Mouse (Mus musculus): ENCODE data around the gene Klhl36. TPM values are rescaled to one million over a fixed set of nuclear protein-coding genes. Genes with fewer than 3 reads are reported as not detected.

Gene Klhl36
- polyA plus RNA-seq, 1 experiment from 2014 or later = 11.4 TPM

DNA sequence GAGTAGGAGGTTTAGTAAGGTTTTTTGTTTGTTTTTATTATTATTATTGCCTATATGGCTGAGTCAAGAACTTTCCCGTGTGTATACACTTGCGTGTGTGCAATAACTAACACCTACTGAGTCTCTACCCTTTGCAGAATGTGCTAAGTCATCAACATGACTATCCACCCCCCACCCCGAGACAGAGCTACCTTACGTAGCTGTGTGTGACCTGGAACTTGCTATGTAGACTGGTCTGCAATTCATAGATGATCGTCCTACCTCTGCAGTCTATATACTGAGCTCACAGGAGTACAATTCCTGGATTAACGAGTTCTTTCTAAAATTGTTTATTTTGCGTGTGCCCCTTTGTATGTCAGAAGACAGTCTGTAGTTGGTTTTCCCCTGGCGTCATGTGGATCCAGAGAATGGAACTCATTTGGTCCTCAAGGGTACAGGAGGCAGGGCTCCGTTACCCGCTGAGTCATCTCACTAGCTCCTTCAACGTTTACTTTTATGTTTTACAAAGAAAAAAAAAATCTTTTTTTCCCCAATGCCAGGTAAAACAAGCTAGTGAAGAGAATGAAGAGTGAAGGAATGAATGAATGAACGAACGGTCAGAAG is 48.0 kb downstream of the Klhl36 start, which contains the start of gene Usp10:
Usp10 (plus strand) TSS at position 417 of the 603 bp plus-strand sequence.
- peak within 1 kb of the TSS; percentile 88 for H3K9ac ChIP-seq (ENCODE audit: low read length)
- no peak for ATAC-seq (replicated peaks; ENCODE audit: extremely low read depth, insufficient read depth, low FRiP score)
- peaks cover 36% of the 10 kb centered on the region for H3K4me1 ChIP-seq (ENCODE audit: control insufficient read depth, insufficient read depth, low read length)
- peak within 1 kb of the TSS; percentile 80 for H3K4me3 ChIP-seq (ENCODE audit: low read length)
- H3K36me3 ChIP-seq (ENCODE audit: control insufficient read depth, insufficient read depth) = no peaks in the 10 kb centered on the region
- WGBS = 32% methylated on average over 13 of the region's 13 CpGs
- H3K27ac ChIP-seq (ENCODE audit: low read length) = peak within 1 kb of the TSS; percentile 87
- peak within 1 kb of the TSS; percentile 82 for H3K4me2 ChIP-seq (ENCODE audit: low read depth, low read length)
- H3K27me3 ChIP-seq (ENCODE audit: control insufficient read depth, insufficient read depth, low read length) = no peaks in the 10 kb centered on the region
- H3K9me3 ChIP-seq (replicated peaks; ENCODE audit: control insufficient read depth, low read length) = no peaks in the 10 kb centered on the region

DNA sequence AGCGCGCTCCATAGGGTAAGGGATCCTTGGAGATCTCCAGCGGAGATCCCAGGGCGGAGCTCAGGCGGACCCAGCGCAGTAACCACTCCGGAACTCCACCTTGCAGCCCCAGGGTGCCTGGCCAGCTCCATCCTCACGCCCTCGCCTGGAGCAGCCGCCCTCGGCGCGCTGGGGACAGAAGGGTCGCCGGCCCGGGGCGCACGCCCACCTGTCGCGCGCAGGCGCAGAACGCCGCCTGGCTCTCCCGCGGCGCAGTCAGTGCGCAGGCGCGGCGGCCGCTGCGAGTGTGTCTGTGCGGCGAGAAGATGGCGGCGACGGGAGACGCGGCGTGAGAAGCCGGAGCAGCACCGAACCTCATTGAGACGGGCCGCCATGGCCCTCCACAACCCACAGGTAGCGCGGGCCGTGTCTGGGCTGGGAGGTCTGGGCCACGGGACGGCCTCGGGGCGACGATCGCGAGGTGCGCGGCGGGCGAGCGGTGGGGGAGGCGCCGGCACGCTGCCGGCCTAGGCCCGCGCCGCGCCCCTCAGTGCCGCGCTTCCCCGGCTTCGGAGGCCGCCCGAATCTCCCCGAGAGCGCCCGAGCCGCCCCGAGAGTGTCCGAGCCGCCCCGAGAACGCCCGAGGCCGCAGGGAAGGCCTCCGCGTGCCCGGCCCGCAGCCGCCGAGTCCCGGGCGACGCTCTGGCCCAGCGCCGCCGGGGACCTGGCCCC is 48.6 kb downstream of the Klhl36 start, which contains the start of gene Gm20388:
Gm20388 (plus strand) TSS at position 295 of the 711 bp plus-strand sequence.
- H3K4me3 ChIP-seq (ENCODE audit: low read length) = peak within 1 kb of the TSS; percentile 80
- peaks cover 37% of the 10 kb centered on the region for H3K4me1 ChIP-seq (ENCODE audit: control insufficient read depth, insufficient read depth, low read length)
- under 1% methylated on average over 90 of the region's 97 CpGs for WGBS
- H3K36me3 ChIP-seq (ENCODE audit: control insufficient read depth, insufficient read depth) = no peaks in the 10 kb centered on the region
- H3K4me2 ChIP-seq (ENCODE audit: low read depth, low read length) = peak within 1 kb of the TSS; percentile 82
- peak within 1 kb of the TSS; percentile 88 for H3K9ac ChIP-seq (ENCODE audit: low read length)
- H3K27ac ChIP-seq (ENCODE audit: low read length) = peak within 1 kb of the TSS; percentile 87
- ATAC-seq (replicated peaks; ENCODE audit: extremely low read depth, insufficient read depth, low FRiP score) = peak; percentile 94
- no peaks in the 10 kb centered on the region for H3K9me3 ChIP-seq (replicated peaks; ENCODE audit: control insufficient read depth, low read length)
- H3K27me3 ChIP-seq (ENCODE audit: control insufficient read depth, insufficient read depth, low read length) = no peaks in the 10 kb centered on the region

DNA sequence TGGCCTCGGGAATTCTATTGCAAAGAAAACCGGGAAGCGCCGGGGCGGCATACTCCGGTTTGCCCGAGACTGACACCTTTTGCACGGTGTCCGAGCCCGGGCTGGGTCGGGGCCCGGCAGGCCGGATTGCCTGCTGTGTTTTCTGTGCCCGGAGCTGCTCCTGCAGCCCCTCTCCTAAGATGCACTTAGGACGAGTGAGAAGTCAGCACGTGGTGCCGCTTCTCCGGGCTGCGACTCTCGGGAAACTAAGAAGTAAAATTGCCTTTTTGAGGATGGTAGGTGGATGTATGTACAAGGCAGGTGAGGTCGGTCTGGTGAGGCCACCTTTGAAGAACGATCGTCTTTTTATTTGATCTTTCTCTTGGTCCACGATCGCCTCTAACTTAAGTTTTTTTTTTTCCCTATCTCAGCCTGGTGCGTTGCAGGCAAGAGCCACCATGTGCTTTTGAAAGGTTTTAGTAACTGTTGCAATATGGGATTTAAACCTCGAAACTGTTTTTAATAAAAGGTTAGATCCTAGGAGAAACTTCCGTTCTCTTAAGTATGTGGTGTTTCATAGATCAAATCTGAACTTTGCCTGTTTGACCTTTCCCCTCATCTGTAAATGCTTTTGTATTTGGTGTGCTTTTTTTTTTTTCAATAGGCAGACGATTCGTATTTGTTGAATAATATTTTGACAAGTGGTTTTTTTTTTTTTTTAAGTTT is 49.3 kb downstream of the Klhl36 start:
- peak; percentile 37 for ATAC-seq (replicated peaks; ENCODE audit: extremely low read depth, insufficient read depth, low FRiP score)
- peak overlapping the region; percentile 82 for H3K4me2 ChIP-seq (ENCODE audit: low read depth, low read length)
- H3K4me1 ChIP-seq (ENCODE audit: control insufficient read depth, insufficient read depth, low read length) = peaks cover 41% of the 10 kb centered on the region
- H3K27me3 ChIP-seq (ENCODE audit: control insufficient read depth, insufficient read depth, low read length) = no peaks in the 10 kb centered on the region
- 1% methylated on average over 30 of the region's 30 CpGs for WGBS
- H3K36me3 ChIP-seq (ENCODE audit: control insufficient read depth, insufficient read depth) = no peaks in the 10 kb centered on the region
- peak overlapping the region; percentile 87 for H3K27ac ChIP-seq (ENCODE audit: low read length)
- peak overlapping the region; percentile 88 for H3K9ac ChIP-seq (ENCODE audit: low read length)
- H3K4me3 ChIP-seq (ENCODE audit: low read length) = peak overlapping the region; percentile 80
- H3K9me3 ChIP-seq (replicated peaks; ENCODE audit: control insufficient read depth, low read length) = no peaks in the 10 kb centered on the region

DNA sequence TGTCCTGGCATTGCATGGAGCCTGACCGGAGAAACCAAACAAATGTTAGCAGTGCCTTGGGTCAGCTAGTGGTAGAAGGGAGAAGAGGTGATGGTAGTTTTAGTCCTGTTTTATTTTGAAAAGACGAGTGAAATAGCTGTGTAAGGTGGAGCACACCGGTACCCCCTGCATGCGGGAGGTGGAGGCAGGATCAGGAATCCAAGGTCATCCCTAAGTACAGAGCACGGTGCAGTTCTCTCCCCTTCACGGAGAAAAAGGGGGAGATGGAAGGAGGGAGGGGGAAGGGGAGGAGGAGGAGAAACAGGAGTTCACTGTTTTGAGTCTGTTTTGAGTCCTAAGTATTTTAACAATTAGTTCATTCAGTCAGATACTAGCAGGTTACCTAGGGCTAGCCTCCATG is 50.6 kb downstream of the Klhl36 start:
- Histone ChIP-seq H3K36me3 (ENCODE audit: control insufficient read depth, insufficient read depth) (no peaks in the 10 kb centered on the region), H3K4me1 (ENCODE audit: control insufficient read depth, insufficient read depth, low read length) (peaks cover 46% of the 10 kb centered on the region), H3K4me3 (ENCODE audit: low read length) (no peak overlapping the region; the same call in 1 of the 2 replicates), H3K27ac (ENCODE audit: low read length) (no peak overlapping the region), H3K9me3 (replicated peaks; ENCODE audit: control insufficient read depth, low read length) (no peaks in the 10 kb centered on the region), H3K27me3 (ENCODE audit: control insufficient read depth, insufficient read depth, low read length) (no peaks in the 10 kb centered on the region), H3K4me2 (ENCODE audit: low read depth, low read length) (peak overlapping the region; percentile 82), H3K9ac (ENCODE audit: low read length) (no peak overlapping the region)
- no peak for ATAC-seq (replicated peaks; ENCODE audit: extremely low read depth, insufficient read depth, low FRiP score)
- 44% methylated on average over 6 of the region's 6 CpGs for WGBS

DNA sequence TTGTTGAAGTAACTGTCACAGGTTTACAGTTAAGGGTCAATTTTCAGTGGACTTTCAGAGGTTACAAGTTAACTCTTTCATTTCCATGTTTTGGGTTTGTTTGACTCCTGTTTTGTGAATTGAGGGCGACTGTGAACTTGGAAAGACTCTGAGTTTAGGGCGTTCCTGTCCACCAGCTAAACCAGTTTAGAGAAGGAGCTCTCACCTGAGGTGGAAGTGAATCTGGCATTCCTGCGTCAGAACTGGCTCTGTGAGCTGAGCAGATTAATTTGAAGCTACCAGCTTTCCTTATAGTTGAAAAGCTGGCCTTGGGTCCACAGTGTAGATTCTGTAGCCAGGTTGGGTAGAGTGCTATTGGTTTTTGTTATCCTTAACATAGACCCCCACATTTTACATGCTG is 51.1 kb downstream of the Klhl36 start:
- Histone ChIP-seq H3K27ac (ENCODE audit: low read length) (no peak overlapping the region), H3K4me2 (ENCODE audit: low read depth, low read length) (peak overlapping the region; percentile 82; the same call in 1 of the 2 replicates), H3K9ac (ENCODE audit: low read length) (peak overlapping the region; percentile 21; the same call in 1 of the 2 replicates), H3K36me3 (ENCODE audit: control insufficient read depth, insufficient read depth) (no peaks in the 10 kb centered on the region), H3K4me1 (ENCODE audit: control insufficient read depth, insufficient read depth, low read length) (peaks cover 51% of the 10 kb centered on the region), H3K4me3 (ENCODE audit: low read length) (no peak overlapping the region), H3K27me3 (ENCODE audit: control insufficient read depth, insufficient read depth, low read length) (no peaks in the 10 kb centered on the region), H3K9me3 (replicated peaks; ENCODE audit: control insufficient read depth, low read length) (no peaks in the 10 kb centered on the region)
- 73% methylated on average over 3 of the region's 3 CpGs for WGBS
- ATAC-seq (replicated peaks; ENCODE audit: extremely low read depth, insufficient read depth, low FRiP score) = no peak

DNA sequence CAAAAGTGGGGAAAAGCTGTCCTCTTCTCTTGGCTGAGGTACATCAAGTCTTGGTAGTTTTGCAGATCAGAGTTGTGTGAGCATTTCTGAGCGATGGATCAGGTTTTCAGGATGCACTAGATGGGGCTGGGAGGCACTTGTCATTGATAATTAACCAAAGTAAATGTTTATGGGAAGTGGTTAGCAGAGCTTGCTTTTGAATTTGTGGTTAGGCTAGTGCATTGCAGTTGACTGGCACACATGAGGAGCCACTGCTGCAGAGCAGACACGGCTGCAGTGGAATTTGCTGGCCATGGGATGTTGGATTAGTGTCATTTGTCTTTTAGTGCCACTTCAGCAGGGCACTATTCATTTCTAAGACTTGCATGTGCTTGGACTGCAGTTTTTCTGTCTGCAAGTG is 52.1 kb downstream of the Klhl36 start:
- no peak overlapping the region for H3K9ac ChIP-seq (ENCODE audit: low read length)
- no peak overlapping the region for H3K27ac ChIP-seq (ENCODE audit: low read length)

DNA sequence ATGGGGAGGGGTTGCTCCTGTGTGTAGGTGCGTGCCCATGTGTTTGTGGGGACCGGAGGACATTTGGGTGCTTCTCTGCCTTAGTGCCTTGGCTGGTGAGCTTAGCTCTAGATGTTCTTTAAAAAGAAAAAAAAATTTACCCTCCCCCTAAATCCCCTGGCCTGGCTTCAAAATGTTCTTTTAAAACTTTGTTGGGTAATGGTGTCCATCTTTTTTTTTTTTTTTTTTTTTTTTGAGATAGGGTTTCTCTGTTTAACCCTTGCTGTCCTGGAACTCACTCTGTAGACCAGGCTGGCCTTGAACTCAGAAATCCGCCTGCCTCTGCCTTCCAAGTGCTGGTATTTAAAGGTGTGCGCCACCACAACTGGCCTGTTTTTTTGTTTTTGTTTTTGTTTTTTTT is 53.2 kb downstream of the Klhl36 start:
- no peak overlapping the region for H3K4me3 ChIP-seq (ENCODE audit: low read length)
- H3K9ac ChIP-seq (ENCODE audit: low read length) = no peak overlapping the region
- no peaks in the 10 kb centered on the region for H3K27me3 ChIP-seq (ENCODE audit: control insufficient read depth, insufficient read depth, low read length)
- 75% methylated on average over 4 of the region's 4 CpGs for WGBS
- no peak overlapping the region for H3K4me2 ChIP-seq (ENCODE audit: low read depth, low read length)
- H3K9me3 ChIP-seq (replicated peaks; ENCODE audit: control insufficient read depth, low read length) = no peaks in the 10 kb centered on the region
- peaks cover 49% of the 10 kb centered on the region for H3K4me1 ChIP-seq (ENCODE audit: control insufficient read depth, insufficient read depth, low read length)
- ATAC-seq (replicated peaks; ENCODE audit: extremely low read depth, insufficient read depth, low FRiP score) = no peak
- no peak overlapping the region for H3K27ac ChIP-seq (ENCODE audit: low read length)
- H3K36me3 ChIP-seq (ENCODE audit: control insufficient read depth, insufficient read depth) = no peaks in the 10 kb centered on the region

More for the DNA sequence above, 52.1 kb downstream of the Klhl36 start:
- 44% methylated on average over 2 of the region's 2 CpGs for WGBS
- Histone ChIP-seq H3K36me3 (ENCODE audit: control insufficient read depth, insufficient read depth) (no peaks in the 10 kb centered on the region), H3K4me2 (ENCODE audit: low read depth, low read length) (0 out of 2 replicates have a peak overlapping the region, but pooled peaks have one; percentile 6), H3K27me3 (ENCODE audit: control insufficient read depth, insufficient read depth, low read length) (no peaks in the 10 kb centered on the region), H3K4me1 (ENCODE audit: control insufficient read depth, insufficient read depth, low read length) (peaks cover 51% of the 10 kb centered on the region), H3K4me3 (ENCODE audit: low read length) (no peak overlapping the region), H3K9me3 (replicated peaks; ENCODE audit: control insufficient read depth, low read length) (no peaks in the 10 kb centered on the region)
- no peak for ATAC-seq (replicated peaks; ENCODE audit: extremely low read depth, insufficient read depth, low FRiP score)

DNA sequence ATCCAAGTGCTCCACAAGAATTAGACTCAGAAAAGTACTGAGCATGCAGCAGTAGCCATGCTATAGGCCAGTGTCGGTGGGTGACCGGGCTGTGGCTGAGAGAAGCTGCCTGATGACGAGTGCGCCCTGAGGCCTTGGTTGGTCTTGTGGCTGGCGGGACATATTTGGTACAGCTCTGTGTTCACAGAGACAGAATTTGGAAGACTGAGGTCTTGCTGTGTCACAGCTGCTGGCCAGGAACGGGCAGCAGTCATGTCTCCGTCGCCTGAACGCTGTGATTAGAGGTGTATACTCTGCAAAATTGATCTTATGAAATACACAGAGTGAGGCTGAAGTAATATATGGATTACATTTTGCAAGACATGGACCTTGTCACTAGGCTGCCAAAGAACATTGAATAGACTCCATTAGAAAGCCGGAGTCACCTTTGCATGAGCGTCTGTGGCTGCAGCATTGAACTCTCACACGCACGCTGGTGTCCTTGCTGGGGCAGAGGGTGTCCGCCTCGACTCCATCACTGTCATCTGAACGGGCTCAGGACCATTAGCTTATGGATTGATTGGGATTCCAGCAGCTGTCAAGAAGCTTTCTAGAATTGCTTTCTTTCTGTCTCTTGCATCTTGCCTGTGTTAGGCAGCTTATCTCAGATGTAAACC is 54.3 kb downstream of the Klhl36 start:
- WGBS = 73% methylated on average over 16 of the region's 16 CpGs
- no peak overlapping the region for H3K9ac ChIP-seq (ENCODE audit: low read length)
- H3K27ac ChIP-seq (ENCODE audit: low read length) = no peak overlapping the region
- no peak overlapping the region for H3K4me2 ChIP-seq (ENCODE audit: low read depth, low read length)
- peaks cover 49% of the 10 kb centered on the region for H3K4me1 ChIP-seq (ENCODE audit: control insufficient read depth, insufficient read depth, low read length)
- H3K27me3 ChIP-seq (ENCODE audit: control insufficient read depth, insufficient read depth, low read length) = no peaks in the 10 kb centered on the region
- no peak for ATAC-seq (replicated peaks; ENCODE audit: extremely low read depth, insufficient read depth, low FRiP score)
- H3K9me3 ChIP-seq (replicated peaks; ENCODE audit: control insufficient read depth, low read length) = no peaks in the 10 kb centered on the region
- H3K4me3 ChIP-seq (ENCODE audit: low read length) = no peak overlapping the region
- H3K36me3 ChIP-seq (ENCODE audit: control insufficient read depth, insufficient read depth) = no peaks in the 10 kb centered on the region

Data from heart, embryonic 16.5 days (tissue).